Mouse (Mus musculus) limb, embryonic 12.5 days (tissue): ENCODE data around the gene Rab3d. TPM values are rescaled to one million over a fixed set of nuclear protein-coding genes. Genes with fewer than 3 reads are reported as not detected.

Experiments
- ATAC-seq: fragments of 200-750 bp; cut with Nextera tagmentation; 2 replicates; pipeline ENCODE4 v1.8.0; 2017; ENCODE audit warnings: low read depth, moderate TSS enrichment; ENCODE audit not compliant: insufficient number of reproducible peaks, insufficient read depth, low FRiP score, low TSS enrichment
- H3K27ac ChIP-seq: fragments of 300-500 bp; sonication (generic); 2 replicates; pipeline ENCODE4 v1.5.1; 2016; ENCODE audit warnings: mild to moderate bottlenecking, moderate library complexity
- H3K27me3 ChIP-seq: fragments of 300-500 bp; sonication (generic); 2 replicates; pipeline ENCODE4 v1.6.1; 2016; ENCODE audit warnings: mild to moderate bottlenecking, moderate library complexity
- H3K36me3 ChIP-seq: fragments of 300-500 bp; sonication (generic); 2 replicates; pipeline ENCODE4 v1.6.1; 2016; ENCODE audit warnings: mild to moderate bottlenecking, moderate library complexity
- H3K4me1 ChIP-seq: fragments of 300-500 bp; sonication (generic); replicated peaks from 2 replicates; pipeline ENCODE4 v1.6.1; 2016
- H3K4me2 ChIP-seq: fragments of 300-500 bp; sonication (generic); 2 replicates; pipeline ENCODE4 v1.6.1; 2016; ENCODE audit warnings: mild to moderate bottlenecking, moderate library complexity
- H3K4me3 ChIP-seq: fragments of 300-500 bp; sonication (generic); replicated peaks from 2 replicates; pipeline ENCODE4 v1.5.1; 2016; ENCODE audit warnings: mild to moderate bottlenecking
- H3K9ac ChIP-seq: fragments of 300-500 bp; sonication (generic); replicated peaks from 2 replicates; pipeline ENCODE4 v1.6.1; 2016; ENCODE audit warnings: mild to moderate bottlenecking, moderate library complexity
- H3K9me3 ChIP-seq: fragments of 300-500 bp; sonication (generic); 2 replicates; pipeline ENCODE4 v1.6.1; 2016; ENCODE audit warnings: mild to moderate bottlenecking, moderate library complexity
- WGBS: fragments of 180-500 bp; shearing (Covaris S2); methylation state at CpG from one replicate; pipeline ENCODE4 v1.1.7; 2016; 5-methylcytosine and 5-hydroxymethylcytosine counted together
- polyA plus RNA-seq: library from polyadenylated mRNA; unstranded; fragments of >200 nt; fragmentation: Nextera tagmentation; extraction: Ambion mirVana; gene quantifications from 2 replicates; pipeline ENCODE4 v1.2.1, GENCODE M21; 2016

The Rab3d gene
- polyA plus RNA-seq, 1 experiment from 2014 or later, result 7.3 TPM

DNA sequence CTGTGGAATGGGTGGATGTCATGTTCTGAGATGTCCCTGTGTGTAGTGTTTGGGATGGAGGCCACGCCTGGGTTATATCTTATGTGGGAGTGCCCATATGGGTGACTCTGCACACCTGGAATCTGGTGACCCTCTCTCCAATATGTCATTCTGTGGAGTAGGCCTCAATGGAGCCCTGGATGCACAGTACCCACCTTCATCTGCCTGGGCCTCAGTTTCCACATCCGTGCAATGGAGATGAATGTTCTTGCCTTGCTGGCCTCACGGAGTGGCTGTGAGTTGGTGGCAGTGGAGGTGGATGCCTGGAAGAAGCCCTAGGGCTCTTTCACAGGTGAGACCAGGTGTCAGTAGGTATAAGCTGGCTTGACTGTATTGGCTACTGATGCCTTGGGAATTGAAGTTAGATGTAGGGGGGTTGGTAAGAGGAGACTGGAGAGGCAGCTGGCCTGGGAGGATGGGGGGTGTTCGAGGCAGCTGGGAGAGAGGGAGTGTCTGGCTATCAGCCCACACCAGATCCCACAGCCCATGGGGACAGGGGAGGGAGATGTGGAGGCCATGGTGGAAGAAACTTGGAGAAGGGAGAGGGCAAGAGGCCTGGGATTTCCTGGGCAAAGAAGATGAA lies 20.4 kb upstream of the Rab3d start:
- Histone ChIP-seq H3K27ac (no peak overlapping the region), H3K9me3 (no peaks in the 10 kb centered on the region), H3K4me3 (no peak overlapping the region), H3K4me2 (no peak overlapping the region), H3K4me1 (no peaks in the 10 kb centered on the region; the same call in 1 of the 2 replicates), H3K36me3 (peaks cover 3% of the 10 kb centered on the region; the same call in 1 of the 2 replicates), H3K9ac (no peak overlapping the region), H3K27me3 (peaks cover 4% of the 10 kb centered on the region)
- no peak for ATAC-seq
- 86% methylated on average over 4 of the region's 4 CpGs for whole genome bisulfite sequencing

DNA sequence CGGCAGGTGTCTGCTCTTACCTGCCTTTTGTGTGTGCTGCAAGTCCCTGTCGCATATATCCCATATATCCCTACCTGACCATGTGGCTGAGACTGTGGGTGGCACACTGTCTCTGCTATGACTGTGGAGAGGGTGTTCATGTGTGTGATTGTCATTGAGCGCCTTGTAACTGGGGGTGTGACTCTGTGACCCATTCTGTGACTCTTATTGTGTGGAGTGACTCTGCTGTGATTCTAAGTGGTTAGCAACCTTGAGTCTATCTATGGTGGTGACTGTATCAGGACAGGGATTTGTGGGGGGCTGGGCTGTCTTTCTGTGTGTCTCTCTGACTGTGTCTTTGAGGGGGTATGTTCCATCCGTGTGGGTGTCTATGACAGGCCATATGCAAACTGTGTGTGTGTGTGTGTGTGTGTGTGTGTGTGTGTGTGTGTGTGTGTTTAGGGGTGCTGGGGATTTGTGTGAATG lies 19.8 kb upstream of the Rab3d start:
- Histone ChIP-seq H3K9ac (peak overlapping the region; percentile 63; the same call in 1 of the 2 replicates), H3K27ac (no peak overlapping the region), H3K4me3 (peak overlapping the region; percentile 52), H3K27me3 (peaks cover 3% of the 10 kb centered on the region; the same call in 1 of the 2 replicates), H3K36me3 (peaks cover 3% of the 10 kb centered on the region; the same call in 1 of the 2 replicates), H3K4me2 (peak overlapping the region; percentile 68), H3K4me1 (no peaks in the 10 kb centered on the region; the same call in 1 of the 2 replicates), H3K9me3 (no peaks in the 10 kb centered on the region)
- ATAC-seq, result no peak
- 80% methylated on average over 4 of the region's 4 CpGs for WGBS

DNA sequence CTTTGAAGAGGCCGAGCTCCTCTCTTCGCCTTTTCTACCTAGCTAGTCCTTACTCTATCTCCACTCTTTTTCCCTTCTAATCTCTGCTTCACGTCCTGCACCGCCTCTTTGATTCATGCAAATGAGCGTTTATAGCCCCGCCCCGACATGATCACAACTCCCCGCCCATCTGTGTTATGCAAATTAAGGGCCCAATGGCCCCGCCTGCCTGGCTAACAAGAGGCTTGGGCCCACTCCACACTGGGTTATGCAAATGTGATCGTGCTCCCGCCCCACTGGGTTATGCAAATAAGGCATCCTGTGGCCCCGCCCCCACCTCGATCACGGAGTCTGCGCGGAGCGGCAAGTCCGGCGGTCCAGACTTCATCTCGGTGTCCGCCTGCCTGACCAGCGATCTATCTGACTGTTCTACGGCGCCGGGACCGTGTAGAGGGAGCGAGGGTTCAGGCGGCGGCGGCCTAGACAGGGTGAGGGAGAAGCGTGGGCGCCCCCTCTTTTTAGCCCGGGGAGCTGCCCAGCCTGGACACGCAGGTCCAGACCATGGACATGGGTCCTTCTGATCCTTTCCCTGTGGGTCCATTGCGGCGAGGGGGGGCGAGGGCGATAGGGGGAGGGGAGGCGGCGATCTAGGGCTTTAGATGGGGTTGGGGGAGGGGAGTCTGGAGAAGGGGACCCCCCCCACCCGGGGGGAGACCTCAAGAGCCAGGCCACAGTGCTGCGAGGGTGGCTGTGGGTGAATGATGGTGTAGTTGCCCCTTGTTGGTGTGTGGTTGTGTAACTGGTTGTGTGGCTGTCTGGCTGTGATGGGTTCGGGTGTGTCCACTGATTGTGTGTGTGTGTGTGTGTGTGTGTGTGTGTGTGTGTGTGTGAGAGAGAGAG lies 18.9 kb upstream of the Rab3d start, which contains the start of gene Plppr2:
Plppr2 (plus strand) TSS at position 342 of the 879 bp plus-strand sequence.
- H3K27me3 ChIP-seq, result peaks cover 5% of the 10 kb centered on the region; the same call in 1 of the 2 replicates

DNA sequence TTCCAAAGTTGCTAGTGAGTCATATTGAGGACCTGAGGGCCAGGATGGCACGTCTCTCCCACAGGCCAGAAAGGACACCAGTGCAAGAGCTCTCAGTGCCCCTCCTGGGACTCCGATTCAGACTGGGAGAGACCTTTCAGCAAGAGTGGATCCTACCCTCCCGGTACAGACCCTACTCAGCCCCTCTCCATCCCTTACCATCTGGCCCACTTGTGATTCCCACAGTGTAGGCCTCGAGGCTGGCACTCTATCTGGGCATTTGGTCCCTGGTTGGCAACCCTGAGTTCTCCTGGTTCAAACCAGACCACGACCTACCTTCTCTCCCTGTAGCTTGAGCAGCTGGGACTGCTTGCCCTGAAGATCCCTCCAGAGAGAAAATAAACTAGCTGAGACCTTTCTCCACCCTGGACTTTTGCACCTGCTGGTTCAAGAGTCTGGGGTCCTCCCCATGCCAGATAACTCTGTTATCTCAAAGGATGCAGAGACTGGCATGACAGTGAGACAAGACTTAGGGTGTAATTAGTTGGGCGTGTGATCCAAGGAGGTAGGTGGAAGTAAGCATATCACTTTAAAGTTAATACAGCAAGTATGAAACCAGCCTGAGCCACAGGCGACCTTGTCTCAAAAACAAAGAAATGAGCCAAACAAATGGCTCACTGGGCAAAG lies 17.6 kb upstream of the Rab3d start:
- H3K36me3 ChIP-seq, result peaks cover under 1% of the 10 kb centered on the region; the same call in 1 of the 2 replicates
- peaks cover 5% of the 10 kb centered on the region; the same call in 1 of the 2 replicates for H3K27me3 ChIP-seq
- H3K4me1 ChIP-seq, result no peaks in the 10 kb centered on the region; the same call in 1 of the 2 replicates
- H3K4me2 ChIP-seq, result 0 out of 2 replicates have a peak overlapping the region, but pooled peaks have one; percentile 68
- H3K27ac ChIP-seq, result no peak overlapping the region
- no peak overlapping the region for H3K9ac ChIP-seq
- WGBS, result 83% methylated on average over 7 of the region's 7 CpGs
- no peak overlapping the region for H3K4me3 ChIP-seq
- no peak for ATAC-seq
- no peaks in the 10 kb centered on the region for H3K9me3 ChIP-seq

More for the DNA sequence above, 18.9 kb upstream of the Rab3d start, which contains the start of gene Plppr2:
- H3K27ac ChIP-seq, result no peak within 1 kb of the TSS
- no peaks in the 10 kb centered on the region for H3K9me3 ChIP-seq
- peak within 1 kb of the TSS; percentile 52 for H3K4me3 ChIP-seq
- no peaks in the 10 kb centered on the region; the same call in 1 of the 2 replicates for H3K4me1 ChIP-seq
- H3K36me3 ChIP-seq, result peaks cover 3% of the 10 kb centered on the region; the same call in 1 of the 2 replicates
- WGBS, result 3% methylated on average over 43 of the region's 43 CpGs
- H3K4me2 ChIP-seq, result peak within 1 kb of the TSS; percentile 68
- peak within 1 kb of the TSS; percentile 63 for H3K9ac ChIP-seq
- peak; percentile 95 for ATAC-seq

DNA sequence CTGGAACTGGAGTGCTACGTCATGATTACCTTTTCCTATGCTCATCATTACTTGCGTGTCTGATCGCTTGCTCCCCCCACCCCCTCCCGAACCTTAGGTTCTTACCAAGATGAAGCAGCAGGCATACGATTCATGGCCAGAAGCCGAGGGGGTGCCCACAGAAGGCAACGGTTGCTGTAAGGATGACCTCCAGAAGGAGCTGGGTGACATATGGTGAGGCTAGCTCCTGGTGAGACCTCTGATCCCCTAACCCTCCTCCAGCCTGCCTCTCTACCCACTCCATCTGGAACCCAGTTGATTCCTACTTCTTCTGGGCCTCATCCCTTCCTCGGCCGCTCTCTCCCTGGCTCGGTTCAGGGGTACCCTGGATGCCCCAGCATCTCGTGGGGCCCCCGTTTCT lies 16.0 kb upstream of the Rab3d start:
- no peaks in the 10 kb centered on the region for H3K9me3 ChIP-seq
- H3K4me2 ChIP-seq, result no peak overlapping the region
- no peak for ATAC-seq
- H3K4me1 ChIP-seq, result no peaks in the 10 kb centered on the region; the same call in 1 of the 2 replicates
- peaks cover 5% of the 10 kb centered on the region; the same call in 1 of the 2 replicates for H3K27me3 ChIP-seq
- no peaks in the 10 kb centered on the region for H3K36me3 ChIP-seq
- no peak overlapping the region for H3K27ac ChIP-seq
- 88% methylated on average over 12 of the region's 12 CpGs for WGBS
- H3K4me3 ChIP-seq, result no peak overlapping the region
- 0 out of 2 replicates have a peak overlapping the region, but pooled peaks have one; percentile 23 for H3K9ac ChIP-seq

DNA sequence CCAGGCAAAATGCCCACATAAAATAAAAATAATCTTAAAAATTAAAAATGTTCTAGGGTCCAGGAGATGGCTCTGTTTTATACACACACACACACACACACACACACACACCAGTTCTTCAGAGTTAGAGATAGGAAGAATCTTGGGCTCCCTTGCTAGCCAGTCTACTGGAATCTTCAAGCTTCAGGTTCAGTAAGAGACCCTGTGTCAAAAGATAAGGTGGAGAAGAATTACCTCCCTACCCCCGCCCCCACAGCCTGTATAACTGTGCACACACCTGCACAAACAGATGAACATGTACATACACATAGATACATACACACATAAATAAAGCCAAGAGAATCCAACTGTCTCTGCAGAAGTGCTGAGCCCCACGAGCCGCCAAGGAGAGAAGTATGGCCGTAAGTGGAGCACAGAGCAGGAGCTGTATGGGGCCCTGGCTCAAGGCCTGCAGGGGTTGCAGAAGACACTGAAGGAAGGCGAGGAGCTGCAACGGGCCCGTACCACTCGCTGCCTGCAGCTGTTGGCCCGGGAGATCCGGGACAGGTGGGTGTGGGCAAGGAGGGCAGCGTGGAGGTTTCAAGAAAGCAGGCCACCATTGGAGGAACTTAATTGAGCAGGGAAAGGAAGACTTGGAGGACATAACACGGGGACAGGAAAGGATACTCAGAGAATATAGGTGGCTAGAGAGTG lies 14.6 kb upstream of the Rab3d start:
- ATAC-seq, result no peak
- Histone ChIP-seq H3K4me1 (no peaks in the 10 kb centered on the region; the same call in 1 of the 2 replicates), H3K4me3 (no peak overlapping the region), H3K36me3 (no peaks in the 10 kb centered on the region), H3K9ac (no peak overlapping the region), H3K27ac (no peak overlapping the region), H3K27me3 (peaks cover 5% of the 10 kb centered on the region; the same call in 1 of the 2 replicates), H3K4me2 (no peak overlapping the region), H3K9me3 (no peaks in the 10 kb centered on the region)
- 55% methylated on average over 12 of the region's 12 CpGs for WGBS

DNA sequence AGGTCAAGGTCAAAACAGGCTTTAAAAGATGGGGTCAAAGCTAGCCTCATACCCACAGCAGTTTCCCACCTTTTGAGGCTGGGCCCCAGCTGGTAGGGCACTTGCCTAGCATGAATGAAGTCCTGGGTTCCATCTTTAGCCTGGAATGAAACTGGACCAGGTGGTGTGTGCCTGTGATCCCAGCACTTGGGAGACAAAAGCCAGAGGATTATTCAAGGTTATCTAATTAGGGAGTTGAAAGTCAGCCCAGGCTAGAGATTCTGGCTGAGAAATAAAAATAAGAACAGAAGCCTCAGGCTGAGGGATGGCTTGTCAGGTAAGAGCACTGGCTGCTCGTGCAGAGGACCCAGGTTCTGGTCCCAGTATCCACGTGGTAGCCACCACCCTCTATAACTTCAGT lies 14.0 kb upstream of the Rab3d start:
- WGBS, result 38% methylated on average over 2 of the region's 2 CpGs
- H3K27ac ChIP-seq, result no peak overlapping the region
- no peak for ATAC-seq
- peaks cover 5% of the 10 kb centered on the region; the same call in 1 of the 2 replicates for H3K27me3 ChIP-seq
- H3K36me3 ChIP-seq, result no peaks in the 10 kb centered on the region
- H3K9me3 ChIP-seq, result no peaks in the 10 kb centered on the region
- H3K4me3 ChIP-seq, result no peak overlapping the region
- no peaks in the 10 kb centered on the region for H3K4me1 ChIP-seq
- no peak overlapping the region for H3K9ac ChIP-seq
- H3K4me2 ChIP-seq, result no peak overlapping the region

DNA sequence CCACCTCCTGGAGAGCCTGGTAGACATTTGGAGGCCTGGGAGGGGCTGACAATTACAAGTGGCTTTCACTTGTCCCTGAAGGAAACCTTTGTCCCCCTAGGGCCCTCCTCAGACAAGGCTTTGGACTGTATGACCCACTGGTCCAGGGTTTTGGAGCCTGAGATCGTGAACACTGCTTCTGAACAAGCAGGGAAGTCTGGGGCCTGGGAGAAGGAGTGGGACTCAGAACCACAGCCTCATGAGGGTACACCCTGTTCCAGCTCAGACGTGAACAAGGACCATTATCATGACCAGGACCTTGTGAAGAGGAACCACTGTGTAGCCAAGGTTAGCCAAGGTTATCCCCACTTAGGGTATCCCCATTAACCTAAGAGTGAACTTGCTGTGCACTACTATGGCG lies 11.2 kb upstream of the Rab3d start:
- Histone ChIP-seq H3K4me3 (no peak overlapping the region), H3K9ac (no peak overlapping the region), H3K9me3 (no peaks in the 10 kb centered on the region), H3K27ac (no peak overlapping the region), H3K4me1 (peaks cover 11% of the 10 kb centered on the region), H3K4me2 (no peak overlapping the region), H3K27me3 (peaks cover 5% of the 10 kb centered on the region; the same call in 1 of the 2 replicates), H3K36me3 (peaks cover 9% of the 10 kb centered on the region)
- ATAC-seq, result no peak
- WGBS, result 83% methylated on average over 3 of the region's 3 CpGs

DNA sequence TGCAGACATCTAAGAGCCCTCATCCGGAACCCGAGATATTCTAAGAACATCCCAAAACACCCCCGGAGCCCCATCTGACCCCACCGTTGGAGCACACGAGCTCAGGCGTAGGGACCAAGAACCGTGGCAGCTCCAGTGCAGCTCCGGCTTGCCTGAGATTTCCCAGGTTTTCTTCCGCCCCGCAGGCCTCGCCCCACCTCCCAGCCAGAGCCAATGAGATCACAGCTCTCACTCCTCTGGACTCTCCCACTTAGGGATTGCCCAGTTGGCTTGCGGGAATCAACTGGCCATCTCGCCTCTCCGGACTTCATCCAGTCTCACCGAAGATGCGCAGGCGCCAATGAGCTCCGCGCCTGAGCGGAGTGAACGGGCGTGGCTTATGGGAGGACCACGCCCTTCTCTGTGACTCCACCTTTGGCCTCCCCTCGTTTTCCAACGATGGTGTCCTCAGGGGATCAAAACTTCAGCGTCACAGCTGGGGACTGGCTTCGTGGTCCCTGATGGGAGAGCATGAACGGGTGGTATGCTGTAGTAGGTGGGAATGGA lies 9.3 kb upstream of the Rab3d start, which contains the start of the genes Ccdc159 and Tmem205:
Ccdc159 (plus strand) TSS at position 264 of the 546 bp plus-strand sequence.
Tmem205 (minus strand) TSS at position 349 of the 546 bp plus-strand sequence.
- ATAC-seq, result peak; percentile 98
- Histone ChIP-seq H3K9ac (peak within 1 kb of the TSS; percentile 64), H3K27me3 (no peaks in the 10 kb centered on the region), H3K4me2 (peak within 1 kb of the TSS; percentile 68), H3K9me3 (no peaks in the 10 kb centered on the region), H3K36me3 (peaks cover 16% of the 10 kb centered on the region), H3K4me1 (peaks cover 11% of the 10 kb centered on the region), H3K4me3 (peak within 1 kb of the TSS; percentile 56), H3K27ac (peak within 1 kb of the TSS; percentile 46; the same call in 1 of the 2 replicates)
- WGBS, result under 1% methylated on average over 28 of the region's 28 CpGs

DNA sequence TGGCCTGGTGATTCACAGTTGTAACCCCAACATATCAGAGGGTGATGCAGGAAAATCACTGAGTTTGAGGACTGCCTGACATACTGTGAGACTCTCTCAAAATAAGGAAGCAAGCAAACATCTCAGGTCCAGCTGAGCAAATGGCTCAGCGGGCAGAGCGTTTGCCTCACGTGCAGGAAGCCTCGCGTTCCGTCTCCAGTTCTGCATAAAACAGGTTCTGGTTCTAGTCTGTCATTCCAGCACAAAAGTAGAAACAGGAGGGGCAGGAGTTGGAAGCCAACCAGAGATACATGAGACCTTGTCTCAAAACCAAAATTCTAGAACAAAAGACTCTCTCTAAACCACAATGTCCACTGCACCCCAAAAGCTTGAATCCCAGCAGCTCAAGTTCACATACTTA lies 8.8 kb upstream of the Rab3d start:
- Histone ChIP-seq H3K27me3 (no peaks in the 10 kb centered on the region), H3K9me3 (no peaks in the 10 kb centered on the region), H3K4me2 (peak overlapping the region; percentile 68), H3K27ac (peak overlapping the region; percentile 46; the same call in 1 of the 2 replicates), H3K36me3 (peaks cover 17% of the 10 kb centered on the region), H3K9ac (peak overlapping the region; percentile 64), H3K4me1 (peaks cover 11% of the 10 kb centered on the region), H3K4me3 (peak overlapping the region; percentile 56)
- no peak for ATAC-seq
- 2% methylated on average over 6 of the region's 6 CpGs for WGBS
